Mouse (Mus musculus) erythroid progenitor cell, adult 5-6 weeks (primary cell): ENCODE results near the gene L3mbtl3. TPM values are rescaled to one million over a fixed set of nuclear protein-coding genes. Genes with fewer than 3 reads are reported as not detected.

Source experiments
- ATAC-seq: replicated peaks from 2 replicates; pipeline ENCODE4 v1.8.0; 2016; ENCODE audit warnings: moderate number of reproducible peaks, mild to moderate bottlenecking, moderate TSS enrichment, inconsistent platforms; ENCODE audit not compliant: poor library complexity, low FRiP score, severe bottlenecking
- total RNA-seq, 2 experiments: library from RNA; stranded (forward) in 1 of 2; stranded (reverse) in 1 of 2; fragments of 150-400 nt in 1 of 2; fragments of 186-747, 209-891 nt in 1 of 2; gene quantifications; 2 replicates each; pipeline versions ENCODE4 v1.2.3 to v1.2.4; 2015 to 2017; ENCODE audit warnings: low replicate concordance in 2 of 2

The L3mbtl3 gene
- total RNA-seq, 2 experiments from 2014 or later, result 2.1 to 2.9 TPM

GRCm38 (mm10) chr10:26249426-26250165, 126.2 kb downstream of the L3mbtl3 start:
- ATAC-seq, result no peak

DNA sequence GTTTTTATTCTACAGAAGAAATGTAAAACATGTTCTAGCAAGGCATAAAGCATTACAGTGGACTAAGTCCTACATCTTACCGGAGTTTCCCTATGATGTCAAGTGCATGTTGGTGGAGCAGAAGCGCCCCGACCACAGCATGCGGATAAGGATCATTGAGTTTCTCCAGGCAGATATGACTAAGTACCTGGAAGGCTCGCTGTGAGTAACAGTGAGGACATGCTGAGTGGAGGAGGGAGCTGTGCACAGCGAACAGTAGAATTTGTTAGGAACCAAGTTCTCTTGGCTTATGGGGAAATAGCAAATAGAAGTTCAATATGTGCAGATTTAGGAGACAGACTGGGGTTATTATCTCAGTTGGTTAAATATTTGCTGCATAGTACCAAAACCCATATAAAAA, 131.3 kb downstream of the L3mbtl3 start:
- ATAC-seq, result no peak

- ATAC-seq, result no peak
Measured at GRCm38 (mm10) chr10:26243203-26243602, 132.6 kb downstream of the L3mbtl3 start.

DNA sequence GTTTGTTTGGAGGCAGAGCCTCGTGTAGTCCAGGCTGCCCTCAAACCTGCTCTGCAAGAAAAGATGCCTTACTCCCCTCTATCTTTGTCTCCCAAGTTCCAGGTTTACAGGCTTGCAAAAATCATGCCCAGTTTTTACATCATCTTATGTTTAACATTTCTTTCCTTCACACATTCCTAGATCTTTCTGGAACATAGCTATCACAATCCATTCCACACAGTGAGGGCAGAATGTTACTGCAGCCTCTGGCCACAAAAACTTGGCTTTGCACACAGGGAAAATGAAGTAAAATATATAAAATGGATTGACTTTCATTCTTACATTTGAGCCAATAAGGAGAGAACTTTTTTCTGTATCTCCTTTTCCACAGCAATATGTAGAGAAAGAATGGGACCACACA, 136.7 kb downstream of the L3mbtl3 start:
- no peak for ATAC-seq

DNA sequence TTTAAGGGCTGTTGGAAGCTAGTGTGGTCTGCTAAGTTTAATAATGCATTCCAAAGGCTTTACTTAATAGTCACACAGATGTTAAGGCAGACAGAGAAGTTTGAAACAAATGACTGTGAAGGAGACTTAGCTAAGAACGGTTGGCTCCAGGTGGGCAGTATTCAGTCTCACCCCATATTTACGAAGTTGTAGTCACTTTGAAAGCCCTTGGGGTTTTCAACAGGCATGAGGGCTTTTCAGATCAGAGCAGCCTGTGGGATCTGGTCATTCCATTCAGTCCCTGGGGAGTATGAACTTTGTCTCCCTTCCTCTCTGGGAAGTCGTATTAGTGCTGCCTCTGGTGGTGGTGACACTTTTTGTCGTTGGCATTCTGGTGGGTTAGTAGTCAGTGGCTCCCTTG, 137.2 kb downstream of the L3mbtl3 start:
- ATAC-seq, result no peak

DNA sequence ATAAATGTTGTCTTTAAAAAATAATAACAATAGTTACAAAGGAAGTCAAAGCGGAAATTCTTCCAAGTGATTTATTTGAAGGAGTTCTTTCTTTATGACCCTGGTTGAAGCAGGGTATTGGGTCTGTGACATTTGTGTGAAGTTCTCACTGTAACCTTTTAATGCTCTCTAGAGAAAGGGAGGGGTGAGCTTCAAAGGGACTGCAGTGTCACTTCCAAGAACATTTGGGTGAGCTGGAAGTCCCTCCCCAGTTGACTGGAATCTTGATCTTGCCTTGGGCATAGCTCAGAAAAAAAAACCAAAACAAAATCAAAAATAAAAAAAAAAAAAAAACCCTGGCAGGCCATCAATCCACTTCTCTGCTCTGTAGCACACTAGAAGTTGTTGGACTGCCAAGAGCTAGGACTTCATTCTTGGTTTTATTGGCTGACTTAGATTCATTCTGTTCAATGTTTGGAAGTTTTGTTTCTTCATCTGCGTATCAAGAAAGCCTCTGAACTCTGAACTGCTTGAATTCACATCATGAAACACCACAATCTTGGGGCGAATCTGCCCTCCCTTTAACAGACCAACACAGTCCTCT, 143.6 kb downstream of the L3mbtl3 start:
- no peak for ATAC-seq

DNA sequence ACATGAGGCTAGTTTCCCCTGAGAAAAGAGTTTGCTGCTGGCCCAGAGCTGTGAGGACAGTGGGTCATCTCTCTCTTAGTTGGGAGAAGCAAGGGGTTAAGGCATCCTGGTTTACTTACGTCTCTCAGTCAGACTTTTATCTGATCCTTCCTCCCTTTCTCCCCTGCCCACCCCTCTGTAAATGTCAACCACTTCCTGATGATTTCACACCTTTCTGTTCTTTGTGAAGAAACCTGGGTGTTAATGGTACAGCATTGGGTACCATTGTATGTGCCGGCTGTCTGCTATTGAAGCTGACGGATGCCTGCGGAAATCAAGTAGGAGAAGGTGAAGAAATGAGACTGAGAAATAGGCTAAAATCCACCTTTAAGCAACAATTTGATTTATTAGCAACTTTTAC, 146.3 kb downstream of the L3mbtl3 start, which contains the start of gene Samd3:
Gene Samd3, plus strand, starts transcription at position 220 of the 400 bp plus-strand sequence.
- ATAC-seq, result no peak

DNA sequence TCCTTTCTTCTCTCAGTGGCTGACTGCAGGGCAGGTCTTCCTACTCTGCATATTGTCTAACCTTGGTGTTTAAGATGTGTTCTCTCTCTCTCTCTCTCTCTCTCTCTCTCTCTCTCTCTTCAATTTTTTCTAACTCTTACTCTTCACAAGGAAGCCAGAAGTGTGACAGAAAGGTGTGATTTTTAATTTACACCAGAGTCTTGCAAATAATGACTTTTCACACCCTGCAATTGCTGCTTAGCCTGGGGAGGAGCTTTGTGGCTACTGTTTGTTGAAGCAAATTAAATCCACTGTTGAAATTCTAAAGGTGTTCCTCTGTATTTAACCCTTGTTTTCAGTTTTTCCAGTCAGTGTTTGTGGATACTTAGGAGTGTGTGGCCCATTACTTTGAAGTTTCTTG, 147.6 kb downstream of the L3mbtl3 start:
- no peak for ATAC-seq

- ATAC-seq, result no peak
Measured at GRCm38 (mm10) chr10:26226734-26227133, 149.0 kb downstream of the L3mbtl3 start.

- ATAC-seq, result no peak
Measured at GRCm38 (mm10) chr10:26226241-26226640, 149.5 kb downstream of the L3mbtl3 start.

Other genes with a start within 250 kb of the L3mbtl3 start
- 1.4 and 2.1 TPM in 2 replicates for gene Samd3, start 146.3 kb downstream of the L3mbtl3 start, total RNA-seq (2015; ENCODE audit: low replicate concordance)
- 0.39 TPM in 1 of 2 replicates, not detected in the other for gene Samd3, start 146.3 kb downstream of the L3mbtl3 start, total RNA-seq (2017; ENCODE audit: low replicate concordance)